Mouse (Mus musculus): ENCODE measurements at regions not wholly inside any gene's neighbourhood (a gene's known extent, or its start where the extent isn't known, plus 50 kb on each side); places are given as distances from the start of the nearest gene placed in this dataset.

DNA sequence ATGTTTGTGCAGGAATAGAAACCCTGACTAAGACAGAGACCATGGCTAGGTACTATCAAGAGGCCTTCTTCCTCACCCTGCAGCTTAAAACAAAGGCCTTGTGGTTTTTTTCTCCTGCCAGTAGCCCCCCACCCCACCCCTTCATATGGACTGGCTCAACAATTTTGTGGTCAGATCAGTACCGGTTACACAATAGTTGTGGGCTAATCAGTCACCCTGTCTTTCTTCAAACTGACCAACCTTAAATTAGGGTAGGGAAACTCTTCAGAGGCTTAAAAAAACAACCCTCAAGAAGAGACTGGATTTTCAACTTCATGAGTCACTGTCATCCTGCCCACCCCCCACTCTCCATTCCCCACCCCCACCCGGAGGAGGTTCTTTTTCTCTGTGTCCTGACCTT, 58.6 kb upstream of the Usp27x start:
- no peak for ATAC-seq (replicated peaks; ENCODE audit: extremely low read depth, insufficient read depth, low FRiP score)
- no peaks in the 10 kb centered on the region for H3K27me3 ChIP-seq (ENCODE audit: control insufficient read depth, insufficient read depth, low read length)
- H3K9ac ChIP-seq (ENCODE audit: low read length), result no peak overlapping the region
- H3K9me3 ChIP-seq (replicated peaks; ENCODE audit: control insufficient read depth, low read length), result no peaks in the 10 kb centered on the region
- no peaks in the 10 kb centered on the region for H3K36me3 ChIP-seq (ENCODE audit: control insufficient read depth, insufficient read depth)
- 44% methylated on average over 2 of the region's 2 CpGs for WGBS
- no peak overlapping the region for H3K4me3 ChIP-seq (ENCODE audit: low read length)
- H3K4me1 ChIP-seq (ENCODE audit: control insufficient read depth, insufficient read depth, low read length), result peaks cover 4% of the 10 kb centered on the region
- H3K4me2 ChIP-seq (ENCODE audit: low read depth, low read length), result no peak overlapping the region
- H3K27ac ChIP-seq (ENCODE audit: low read length), result no peak overlapping the region

DNA sequence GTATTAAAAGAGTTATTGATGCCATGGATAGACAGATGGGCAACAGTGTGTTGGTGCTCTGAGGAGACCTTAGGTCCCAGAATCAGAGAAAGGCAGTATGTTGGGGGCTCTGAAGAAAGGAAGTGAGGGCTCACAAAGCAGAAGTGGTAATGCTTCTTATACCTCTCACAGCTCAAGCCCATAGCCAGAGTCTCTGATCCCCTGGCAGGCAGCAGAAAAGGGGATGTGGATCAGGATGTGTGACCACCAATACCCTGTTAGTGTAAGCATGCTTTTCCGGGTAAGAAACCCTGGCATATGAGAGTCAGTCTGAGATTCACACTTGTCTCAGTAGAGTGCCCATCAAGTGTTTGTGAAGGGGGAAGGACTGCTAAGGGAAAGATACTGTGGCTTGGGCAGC, 54.8 kb upstream of the Usp27x start:
- no peak overlapping the region for H3K4me2 ChIP-seq (ENCODE audit: low read depth, low read length)
- H3K4me3 ChIP-seq (ENCODE audit: low read length), result no peak overlapping the region
- H3K4me1 ChIP-seq (ENCODE audit: control insufficient read depth, insufficient read depth, low read length), result peaks cover 6% of the 10 kb centered on the region
- H3K9ac ChIP-seq (ENCODE audit: low read length), result no peak overlapping the region
- ATAC-seq (replicated peaks; ENCODE audit: extremely low read depth, insufficient read depth, low FRiP score), result no peak
- H3K9me3 ChIP-seq (replicated peaks; ENCODE audit: control insufficient read depth, low read length), result no peaks in the 10 kb centered on the region
- 86% methylated on average over 1 of the region's 1 CpGs for WGBS
- no peak overlapping the region for H3K27ac ChIP-seq (ENCODE audit: low read length)
- H3K27me3 ChIP-seq (ENCODE audit: control insufficient read depth, insufficient read depth, low read length), result no peaks in the 10 kb centered on the region
- no peaks in the 10 kb centered on the region for H3K36me3 ChIP-seq (ENCODE audit: control insufficient read depth, insufficient read depth)

DNA sequence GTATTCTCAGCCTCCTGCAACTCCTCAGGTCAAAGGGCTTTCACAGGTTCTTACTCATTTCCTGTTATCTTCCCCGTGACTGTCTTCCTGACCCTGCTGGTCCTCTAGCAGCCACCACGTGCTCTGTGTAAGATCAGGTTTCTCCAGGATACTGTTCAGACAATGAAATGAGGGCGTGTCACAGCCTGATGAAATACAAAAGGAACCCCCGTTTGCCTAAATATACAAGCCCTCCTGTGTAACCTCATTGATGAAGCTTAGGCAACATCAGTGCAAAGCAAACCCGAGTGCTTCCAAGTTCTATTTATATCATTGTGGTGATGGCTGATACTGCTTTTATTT, 53.9 kb upstream of the Usp27x start:
- Histone ChIP-seq H3K4me3 (ENCODE audit: low read length) (no peak overlapping the region), H3K4me2 (ENCODE audit: low read depth, low read length) (no peak overlapping the region), H3K27me3 (ENCODE audit: control insufficient read depth, insufficient read depth, low read length) (no peaks in the 10 kb centered on the region), H3K36me3 (ENCODE audit: control insufficient read depth, insufficient read depth) (no peaks in the 10 kb centered on the region), H3K9me3 (replicated peaks; ENCODE audit: control insufficient read depth, low read length) (no peaks in the 10 kb centered on the region), H3K27ac (ENCODE audit: low read length) (peak overlapping the region; percentile 54), H3K9ac (ENCODE audit: low read length) (no peak overlapping the region), H3K4me1 (ENCODE audit: control insufficient read depth, insufficient read depth, low read length) (peaks cover 6% of the 10 kb centered on the region)
- ATAC-seq (replicated peaks; ENCODE audit: extremely low read depth, insufficient read depth, low FRiP score), result no peak
- WGBS, result 10% methylated on average over 5 of the region's 5 CpGs

DNA sequence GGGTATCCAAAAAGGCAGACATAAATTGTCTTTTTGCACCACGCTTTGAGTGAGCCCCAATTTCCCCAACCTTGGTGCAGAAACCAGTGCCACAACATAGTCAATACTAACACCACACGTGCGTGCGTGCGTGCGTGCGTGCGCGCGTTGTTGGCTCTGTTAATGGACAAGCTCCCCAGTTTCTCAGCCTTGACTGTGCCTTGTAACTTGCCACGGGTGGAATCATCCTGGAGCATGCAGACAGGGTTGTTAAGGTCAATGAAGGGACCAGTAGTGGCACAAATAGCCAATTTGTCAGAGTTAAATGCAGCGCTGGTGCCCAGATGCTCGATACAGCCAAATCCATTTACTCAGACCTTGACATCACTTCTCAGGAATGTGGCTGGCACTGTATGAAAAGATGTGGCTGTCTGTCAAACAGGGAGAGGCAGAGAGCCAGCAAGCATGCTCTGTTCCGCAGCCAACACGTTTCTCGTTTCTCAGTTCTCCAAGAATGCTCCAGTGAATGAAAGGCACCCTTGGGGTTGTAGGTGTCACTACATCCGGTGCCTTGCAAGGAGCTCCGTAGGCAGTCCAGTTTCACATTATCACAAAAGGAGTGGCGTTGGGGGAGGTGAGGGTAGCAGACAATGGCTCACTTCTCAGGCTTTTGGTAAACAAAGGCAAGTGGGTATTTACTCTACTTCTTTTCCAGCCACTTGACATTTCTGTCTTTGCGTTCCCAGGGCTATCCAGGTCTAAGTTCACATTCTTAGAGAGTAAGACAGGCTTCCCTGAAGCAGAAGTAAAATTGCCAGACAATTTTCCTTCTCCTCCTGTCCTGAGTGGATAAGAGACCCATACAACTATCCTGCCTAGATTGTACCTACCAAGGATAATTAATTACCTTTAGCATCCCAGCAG, 53.2 kb upstream of the Usp27x start:
- WGBS, result 45% methylated on average over 20 of the region's 20 CpGs
- Histone ChIP-seq H3K27me3 (ENCODE audit: control insufficient read depth, insufficient read depth, low read length) (no peaks in the 10 kb centered on the region), H3K9ac (ENCODE audit: low read length) (no peak overlapping the region), H3K4me3 (ENCODE audit: low read length) (no peak overlapping the region; the same call in 1 of the 2 replicates), H3K36me3 (ENCODE audit: control insufficient read depth, insufficient read depth) (no peaks in the 10 kb centered on the region), H3K27ac (ENCODE audit: low read length) (peak overlapping the region; percentile 54), H3K4me1 (ENCODE audit: control insufficient read depth, insufficient read depth, low read length) (peaks cover 6% of the 10 kb centered on the region), H3K4me2 (ENCODE audit: low read depth, low read length) (peak overlapping the region; percentile 53), H3K9me3 (replicated peaks; ENCODE audit: control insufficient read depth, low read length) (no peaks in the 10 kb centered on the region)
- peak; percentile 81 for ATAC-seq (replicated peaks; ENCODE audit: extremely low read depth, insufficient read depth, low FRiP score)
